Mouse (Mus musculus) MEL (cell line): ENCODE results near the gene Pfkfb3. TPM values are rescaled to one million over a fixed set of nuclear protein-coding genes. Genes with fewer than 3 reads are reported as not detected.
A peak's percentile ranks its signal among the peaks of the same experiment; 100 is the strongest.

Experiments used
- DNase-seq: peaks from one replicate; pipeline ENCODE4 v3.0.0; 2011; ENCODE audit warnings: low read depth, low spot score
- H3K27ac ChIP-seq: 2 replicates; pipeline ENCODE4 v1.5.1; 2012; ENCODE audit warnings: low read depth, mild to moderate bottlenecking, control low read depth, low read length, moderate library complexity; ENCODE audit not compliant: control insufficient read depth
- H3K27me3 ChIP-seq, 2 experiments: fragments of 150-350 bp in 1 of 2; sonication (generic) in 1 of 2; 2 replicates each; pipeline ENCODE4 v1.6.1; 2012; ENCODE audit warnings: low read length in 2 of 2, mild to moderate bottlenecking in 2 of 2, improper control_type of control experiment in 1 of 2, moderate library complexity in 1 of 2; ENCODE audit not compliant: insufficient read depth in 2 of 2, control insufficient read depth in 1 of 2
- H3K36me3 ChIP-seq, 2 experiments: 2 replicates each; pipeline ENCODE4 v1.6.1; 2012 to 2014; ENCODE audit warnings: low read length in 2 of 2, improper control_type of control experiment in 1 of 2, inconsistent platforms in 1 of 2, mild to moderate bottlenecking in 1 of 2; ENCODE audit not compliant: insufficient read depth in 2 of 2, control insufficient read depth in 1 of 2
- H3K4me1 ChIP-seq, 2 experiments: fragments of 150-350 bp in 1 of 2; sonication (generic) in 1 of 2; 2 replicates each; pipeline ENCODE4 v1.6.1; 2012; ENCODE audit warnings: low read length in 2 of 2, improper control_type of control experiment in 1 of 2, mild to moderate bottlenecking in 1 of 2; ENCODE audit not compliant: insufficient read depth in 2 of 2, control insufficient read depth in 1 of 2
- H3K4me3 ChIP-seq, 2 experiments: fragments of 150-350 bp in 1 of 2; sonication (generic) in 1 of 2; 2 replicates each; pipeline ENCODE4 v1.5.1; 2012; ENCODE audit warnings: low read depth in 2 of 2, low read length in 2 of 2, mild to moderate bottlenecking in 2 of 2, moderate library complexity in 2 of 2, control low read depth in 1 of 2, improper control_type of control experiment in 1 of 2; ENCODE audit not compliant: control insufficient read depth in 1 of 2, insufficient read depth in 1 of 2
- H3K79me2 ChIP-seq: 2 replicates; pipeline ENCODE4 v1.6.1; 2012; ENCODE audit warnings: mild to moderate bottlenecking, low read length, moderate library complexity; ENCODE audit not compliant: control insufficient read depth, poor library complexity, insufficient read depth
- H3K9ac ChIP-seq: 2 replicates; pipeline ENCODE4 v1.6.1; 2012; ENCODE audit warnings: low read depth, mild to moderate bottlenecking, control low read depth, low read length, moderate library complexity; ENCODE audit not compliant: control insufficient read depth, poor library complexity, severe bottlenecking
- H3K9me3 ChIP-seq: fragments of 150-350 bp; sonication (generic); replicated peaks from 2 replicates; pipeline ENCODE4 v1.6.1; 2012; ENCODE audit warnings: mild to moderate bottlenecking, low read length, improper control_type of control experiment, moderate library complexity; ENCODE audit not compliant: insufficient read depth
- CTCF ChIP-seq, 3 experiments: IDR thresholded peaks in 2 of 3; conservative IDR thresholded peaks in 1 of 3; 2 replicates each; pipeline ENCODE4 v1.5.1; 2011 to 2012; ENCODE audit warnings: low read length in 3 of 3, low read depth in 2 of 3, mild to moderate bottlenecking in 2 of 3, improper control_type of control experiment in 1 of 3, inconsistent platforms in 1 of 3, mixed read lengths in 1 of 3, moderate library complexity in 1 of 3; ENCODE audit not compliant: control insufficient read depth in 1 of 3, insufficient read depth in 1 of 3, poor library complexity in 1 of 3, severe bottlenecking in 1 of 3
- E2F4 ChIP-seq: IDR thresholded peaks from 2 replicates; pipeline ENCODE4 v1.6.1; 2011; ENCODE audit warnings: low read depth, low read length, improper control_type of control experiment, borderline replicate concordance
- HCFC1 ChIP-seq: IDR thresholded peaks from 2 replicates; pipeline ENCODE4 v1.6.1; 2012; ENCODE audit warnings: low read depth, mild to moderate bottlenecking, inconsistent platforms, low read length, improper control_type of control experiment, moderate library complexity
- MAFK ChIP-seq: IDR thresholded peaks from 2 replicates; pipeline ENCODE4 v1.6.1; 2011; ENCODE audit warnings: low read depth, mild to moderate bottlenecking, low read length, improper control_type of control experiment, borderline replicate concordance
- MAX ChIP-seq: IDR thresholded peaks from 2 replicates; pipeline ENCODE4 v1.6.1; 2011; ENCODE audit warnings: low read length, improper control_type of control experiment
- MAZ ChIP-seq: IDR thresholded peaks from 2 replicates; pipeline ENCODE4 v1.6.1; 2012; ENCODE audit warnings: low read depth, mild to moderate bottlenecking, inconsistent platforms, low read length, improper control_type of control experiment
- MXI1 ChIP-seq: IDR thresholded peaks from 2 replicates; pipeline ENCODE4 v1.6.1; 2011; ENCODE audit warnings: mild to moderate bottlenecking, low read depth, low read length, improper control_type of control experiment
- MYB ChIP-seq: IDR thresholded peaks from 2 replicates; pipeline ENCODE4 v1.6.1; 2011; ENCODE audit warnings: mild to moderate bottlenecking, low read depth, low read length, improper control_type of control experiment
- POLR2AphosphoS2 ChIP-seq: IDR thresholded peaks from 2 replicates; pipeline ENCODE4 v1.6.1; 2011; ENCODE audit warnings: low read length, improper control_type of control experiment
- POLR2AphosphoS5 ChIP-seq: IDR thresholded peaks from 2 replicates; pipeline ENCODE4 v1.6.1; 2012; ENCODE audit warnings: low read depth, borderline replicate concordance, mild to moderate bottlenecking, inconsistent platforms, low read length, moderate library complexity, mixed read lengths
- RAD21 ChIP-seq: IDR thresholded peaks from 2 replicates; pipeline ENCODE4 v1.6.1; 2011; ENCODE audit warnings: mild to moderate bottlenecking, low read depth, low read length, improper control_type of control experiment
- SIN3A ChIP-seq: IDR thresholded peaks from 2 replicates; pipeline ENCODE4 v1.6.1; 2012; ENCODE audit warnings: low read length, improper control_type of control experiment, inconsistent platforms
- SMC3 ChIP-seq: IDR thresholded peaks from 2 replicates; pipeline ENCODE4 v1.6.1; 2011; ENCODE audit warnings: low read depth, low read length, improper control_type of control experiment
- TBP ChIP-seq: IDR thresholded peaks from 2 replicates; pipeline ENCODE4 v1.8.0; 2011; ENCODE audit warnings: low read depth, low read length, improper control_type of control experiment
- TCF12 ChIP-seq: IDR thresholded peaks from 2 replicates; pipeline ENCODE4 v1.6.1; 2014; ENCODE audit warnings: low read depth, mild to moderate bottlenecking, inconsistent platforms, low read length, improper control_type of control experiment, moderate library complexity
- ZC3H11A ChIP-seq: IDR thresholded peaks from 2 replicates; pipeline ENCODE4 v1.6.1; 2012; ENCODE audit warnings: low read depth, mild to moderate bottlenecking, inconsistent platforms, low read length, improper control_type of control experiment
- polyA plus RNA-seq, 2 experiments: library from polyadenylated mRNA; stranded (reverse) in 1 of 2; unstranded in 1 of 2; fragments of >175 nt in 1 of 2; fragments of >200 nt in 1 of 2; gene quantifications; 2 replicates each; pipeline versions ENCODE4 v1.2.1 to v1.2.4; 2012; ENCODE audit warnings: low replicate concordance in 2 of 2, low read depth in 1 of 2; ENCODE audit not compliant: insufficient read length in 2 of 2, insufficient read depth in 1 of 2, missing spikeins in 1 of 2
- total RNA-seq: library from RNA; depleted of rRNA; stranded (reverse); fragments of 300-350 nt; gene quantifications from 2 replicates; pipeline ENCODE4 v1.2.3, GENCODE M21; 2012

Pfkfb3 gene
- total and polyA plus RNA-seq, 3 experiments: 9.9 to 13.8 TPM; not detected in 1

GRCm38 (mm10) chr2:11568471-11568870 lies 14.6 kb upstream of the Pfkfb3 start:
- Histone ChIP-seq H3K79me2 (no peaks in the 10 kb centered on the region), H3K4me1 (no peaks in the 10 kb centered on the region), H3K9me3 (no peaks in the 10 kb centered on the region), H3K4me3 (no peak overlapping the region), H3K36me3 (no peaks in the 10 kb centered on the region; a peak in 1 of 4 replicates), H3K27ac (no peak overlapping the region), H3K27me3 (peaks cover 0 to 3% of the 10 kb centered on the region in 2 experiments; a peak in 2 of 4 replicates), H3K9ac (no peak overlapping the region)
- TF ChIP-seq MAX: no peak
- no peak for TF ChIP-seq E2F4
- TF ChIP-seq MXI1: no peak
- TF ChIP-seq POLR2AphosphoS2: no peak
- TF ChIP-seq HCFC1: no peak
- DNase-seq: no peak

- H3K4me3 ChIP-seq: no peak overlapping the region; a peak in 1 of 4 replicates
- DNase-seq: peak; percentile 76
- 0 out of 2 replicates have a peak, but pooled peaks have one; percentile 1 for TF ChIP-seq SIN3A
- TF ChIP-seq SMC3: peak; percentile 75
- TF ChIP-seq MAZ: no peak
- peak; percentile 48 for TF ChIP-seq RAD21
- peak; percentile 48 for TF ChIP-seq ZC3H11A
- no peak for TF ChIP-seq TCF12
- TF ChIP-seq MYB: no peak
- TF ChIP-seq MAFK: no peak
- TF ChIP-seq POLR2AphosphoS5: no peak
- TF ChIP-seq TBP: 0 out of 2 replicates have a peak, but pooled peaks have one; percentile 17
- peak; percentile 84 to 86 (median 86) for TF ChIP-seq CTCF (IDR thresholded peaks at IDR 0.05 in 2 of 3, conservative IDR thresholded peaks at IDR 0.05 in 1 of 3; ENCODE audit: control insufficient read depth in 1 of 3, insufficient read depth in 1 of 3, low read depth in 2 of 3, low read length in 3 of 3, poor library complexity in 1 of 3, severe bottlenecking in 1 of 3)
- TF ChIP-seq, all 39 proteins: peak for 6
- Histone ChIP-seq H3K79me2 (no peaks in the 10 kb centered on the region), H3K27me3 (peaks cover 0 to 3% of the 10 kb centered on the region in 2 experiments; a peak in 2 of 4 replicates), H3K36me3 (no peaks in the 10 kb centered on the region; a peak in 1 of 4 replicates), H3K9me3 (no peaks in the 10 kb centered on the region), H3K9ac (no peak overlapping the region), H3K27ac (no peak overlapping the region), H3K4me1 (no peaks in the 10 kb centered on the region)
These were observed 14.0 kb upstream of the Pfkfb3 start for GRCm38 (mm10) chr2:11567781-11568362.

DNA sequence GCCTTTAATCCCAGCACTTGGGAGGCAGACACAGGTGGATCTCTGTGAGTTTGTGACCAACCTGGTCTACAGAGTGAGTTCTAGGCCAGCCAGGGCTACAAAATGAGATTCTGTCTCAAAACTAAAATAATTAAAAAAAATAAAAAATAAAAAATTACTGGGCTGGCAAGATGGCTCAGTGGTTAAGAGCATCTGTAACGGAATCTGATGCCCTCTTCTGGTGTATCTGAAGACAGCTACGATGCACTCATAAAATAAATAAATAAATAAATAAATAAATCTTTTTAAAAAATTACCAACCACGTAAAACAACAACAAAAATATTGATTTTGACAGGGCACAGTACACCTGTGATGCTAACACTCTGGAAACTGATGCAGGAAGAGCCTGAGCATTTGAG lies 13.0 kb upstream of the Pfkfb3 start:
- Histone ChIP-seq H3K36me3 (no peaks in the 10 kb centered on the region; a peak in 1 of 4 replicates), H3K27ac (no peak overlapping the region), H3K4me3 (no peak overlapping the region), H3K27me3 (peaks cover 0 to 3% of the 10 kb centered on the region in 2 experiments; a peak in 1 of 4 replicates), H3K9me3 (no peaks in the 10 kb centered on the region), H3K79me2 (no peaks in the 10 kb centered on the region), H3K4me1 (no peaks in the 10 kb centered on the region)
- no peak for DNase-seq
- TF ChIP-seq ZC3H11A: no peak
- TF ChIP-seq, all 39 proteins: peak for 0
- H3K9ac ChIP-seq: no peak overlapping the region
